Mouse (Mus musculus) CD8-positive naive resting alpha-beta T cell, adult 57 days (primary cell): ENCODE data around the gene Myo9a. TPM values are rescaled to one million over a fixed set of nuclear protein-coding genes. Genes with fewer than 3 reads are reported as not detected.

Experiments used
- total RNA-seq: library from RNA; stranded (reverse); gene quantifications from one replicate; pipeline ENCODE4 v1.2.4, GENCODE M21; 2023

The Myo9a gene
- total RNA-seq = 18.2 TPM

DNA sequence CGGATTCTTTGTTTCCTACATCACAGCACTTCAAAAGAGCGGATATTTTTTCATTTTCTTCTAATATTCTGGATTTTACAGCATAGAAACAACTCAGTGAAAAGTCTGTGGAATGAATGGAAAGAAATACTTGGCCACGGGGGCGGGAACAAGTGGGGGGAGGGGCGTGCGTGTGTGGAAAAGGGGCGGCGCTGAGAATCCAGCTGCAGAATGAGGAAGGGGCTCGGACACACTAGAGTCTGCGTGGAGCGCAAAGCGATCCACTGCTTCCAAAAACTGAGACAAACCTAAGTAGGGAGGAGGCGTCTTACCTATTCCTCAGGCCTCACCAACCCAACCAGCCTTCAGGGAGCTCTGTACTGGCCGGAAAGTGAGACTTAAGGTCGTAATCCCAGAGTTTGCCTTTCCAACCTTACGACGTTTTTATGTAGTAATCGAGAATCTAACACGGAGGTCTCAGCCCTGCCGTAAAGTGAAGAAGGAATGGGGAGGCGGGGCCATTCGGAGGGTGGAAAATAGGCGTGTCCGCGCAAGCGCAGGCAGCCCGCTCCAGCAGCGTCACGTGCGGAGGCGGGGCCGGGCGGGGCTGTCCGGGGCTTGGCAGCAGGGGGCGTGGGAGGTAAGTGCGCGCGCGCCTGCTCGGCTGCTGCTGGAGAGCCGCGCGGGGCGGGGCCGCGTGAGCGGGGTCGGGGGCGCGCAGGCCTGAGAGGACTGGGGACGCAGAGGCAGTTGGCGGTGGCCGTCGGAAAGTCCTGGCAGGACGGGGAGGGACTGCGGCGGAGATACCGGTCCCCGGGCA is at the start of gene Myo9a, which contains the start of gene Senp8:
Gene Myo9a (plus strand): TSS at position 630 of the 799 bp plus-strand sequence.
Gene Senp8 (minus strand): TSS at position 444 of the 799 bp plus-strand sequence.

DNA sequence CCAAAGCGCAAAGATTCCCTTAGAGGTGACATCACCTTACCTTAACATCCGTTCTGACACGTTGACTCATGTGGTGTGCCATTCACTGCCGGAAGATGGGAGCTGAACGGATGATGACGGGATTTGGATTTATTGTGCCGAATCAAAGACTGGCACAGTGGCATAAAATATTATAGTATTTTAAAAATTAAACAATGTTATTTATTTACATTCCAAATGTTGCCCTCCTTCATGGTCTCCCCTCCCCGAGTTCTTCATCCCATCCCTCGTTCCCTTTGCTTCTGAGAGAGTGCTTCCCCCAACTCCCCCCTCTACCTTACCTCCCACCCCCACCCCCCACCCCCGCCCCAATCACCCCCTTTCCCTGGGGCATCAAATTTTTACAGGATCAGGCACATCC is 209.9 kb downstream of the Myo9a start, which contains the start of gene Nr2e3:
Gene Nr2e3 (minus strand): TSS at position 101 of the 400 bp plus-strand sequence.

Other genes starting within 250 kb of the Myo9a start
- 41.8 TPM for gene Hexa, start 211.4 kb upstream of the Myo9a start, total RNA-seq
- gene Tmem202, start 211.0 kb upstream of the Myo9a start, total RNA-seq = 1.1 TPM
- not detected for gene Celf6, start 173.0 kb upstream of the Myo9a start, total RNA-seq
- gene Parp6, start 133.6 kb upstream of the Myo9a start, total RNA-seq = 65.7 TPM
- gene Pkm, start 94.5 kb upstream of the Myo9a start, total RNA-seq = 299 TPM
- not detected for gene Gramd2, start 70.8 kb upstream of the Myo9a start, total RNA-seq
- gene Senp8, start 186 bp upstream of the Myo9a start, total RNA-seq = 2.8 TPM
- not detected for gene Nr2e3, start 209.8 kb downstream of the Myo9a start, total RNA-seq